Mouse (Mus musculus) adrenal gland, postnatal 36 days (tissue): ENCODE measurements around the gene Pkn1. TPM values are rescaled to one million over a fixed set of nuclear protein-coding genes. Genes with fewer than 3 reads are reported as not detected.

Source experiments
- DNase-seq, 2 experiments: peaks; one replicate each; pipeline ENCODE4 v3.0.0; 2021; ENCODE audit warnings: mixed read lengths in 1 of 2
- total RNA-seq, 2 experiments: library from RNA; stranded (reverse); gene quantifications; 2 replicates each; pipeline ENCODE4 v1.2.3; 2021

The Pkn1 gene
- total RNA-seq, 2 experiments from 2014 or later, result 98.0 to 123 TPM

DNA sequence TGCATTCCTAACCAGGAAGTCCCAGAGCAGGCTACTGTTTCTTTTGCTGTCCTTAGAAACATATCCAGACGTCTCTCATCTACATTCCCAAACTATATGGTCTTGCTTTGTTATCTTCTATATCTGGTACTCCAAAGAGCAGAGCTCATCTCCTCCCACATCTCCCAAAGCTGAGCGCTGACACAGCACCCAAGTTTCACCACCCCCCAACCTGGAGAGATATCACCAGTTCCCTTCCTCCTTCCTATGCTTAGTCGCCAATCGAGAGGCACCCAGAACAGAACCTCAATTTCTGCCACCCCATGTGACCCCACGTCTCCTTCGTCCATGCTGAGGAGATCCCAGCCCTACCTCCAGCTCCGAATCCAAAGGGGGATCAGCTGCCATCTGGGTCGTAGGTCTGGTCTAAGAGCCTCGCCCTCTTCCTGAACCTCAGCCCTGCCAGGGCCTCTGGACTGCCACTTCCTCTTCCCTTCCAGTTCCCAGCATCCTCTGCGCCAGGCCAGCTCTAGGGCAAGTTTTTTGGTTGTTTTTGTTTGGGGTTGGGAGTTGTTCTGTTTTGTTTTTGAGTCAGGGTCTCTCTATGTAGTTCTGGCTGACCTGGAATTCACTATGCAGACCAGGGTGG is 5.3 kb downstream of the Pkn1 start:
- peak; percentile 37 to 56 for DNase-seq

GRCm38 (mm10) chr8:83689264-83689663 is 9.7 kb downstream of the Pkn1 start:
- no peak for DNase-seq

DNA sequence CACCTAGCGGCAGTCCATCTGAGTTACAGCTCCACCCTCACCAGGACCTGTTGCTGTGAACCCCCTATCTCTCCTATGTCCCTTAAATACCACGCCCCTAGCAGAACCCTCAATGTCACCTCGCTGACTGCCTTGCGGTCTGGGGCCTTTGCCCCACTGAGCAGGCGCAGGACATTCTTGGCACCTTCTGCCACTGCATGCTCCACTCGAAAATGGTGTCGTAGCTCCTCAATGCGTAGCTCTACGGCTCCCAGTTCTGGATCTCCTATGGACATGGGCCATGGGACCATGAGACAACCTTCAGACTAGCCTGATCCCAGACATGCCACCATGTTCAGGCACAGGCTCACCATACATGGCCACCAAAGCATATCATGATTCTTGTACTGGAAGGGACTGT is 14.5 kb downstream of the Pkn1 start:
- no peak for DNase-seq

GRCm38 (mm10) chr8:83681099-83681498 is 17.9 kb downstream of the Pkn1 start:
- DNase-seq, result no peak

GRCm38 (mm10) chr8:83680603-83681002 is 18.4 kb downstream of the Pkn1 start:
- DNase-seq, result no peak

DNA sequence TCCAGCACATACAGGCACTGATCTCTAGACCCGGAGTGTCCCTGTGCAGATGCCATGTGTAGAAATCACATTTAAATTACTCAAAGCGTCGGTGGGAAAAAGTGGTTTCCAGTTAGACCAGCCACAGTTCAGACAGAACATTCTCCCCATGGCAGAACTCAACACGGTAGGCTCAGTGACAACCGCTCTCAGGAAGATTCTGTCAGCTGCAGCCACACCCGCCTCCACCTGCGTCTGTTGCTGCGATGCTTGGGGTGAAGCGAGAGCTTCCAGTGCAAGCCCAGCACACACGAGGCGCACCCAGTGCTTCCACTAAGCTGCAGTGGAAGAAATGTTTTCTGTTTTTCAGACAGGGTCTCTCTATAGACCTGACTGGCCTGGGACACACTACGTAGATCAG is 19.1 kb downstream of the Pkn1 start:
- DNase-seq, result no peak

- no peak for DNase-seq
Observed at GRCm38 (mm10) chr8:83674497-83674896, 24.5 kb downstream of the Pkn1 start.

GRCm38 (mm10) chr8:83672936-83673335 is 26.0 kb downstream of the Pkn1 start:
- DNase-seq, result no peak

- DNase-seq, result no peak
Observed at GRCm38 (mm10) chr8:83669013-83669412, 30.0 kb downstream of the Pkn1 start.

- peak; percentile 78 for DNase-seq
Observed at GRCm38 (mm10) chr8:83668010-83668916, 30.7 kb downstream of the Pkn1 start.

- DNase-seq, result no peak
Observed at GRCm38 (mm10) chr8:83667526-83667925, 31.5 kb downstream of the Pkn1 start.

DNA sequence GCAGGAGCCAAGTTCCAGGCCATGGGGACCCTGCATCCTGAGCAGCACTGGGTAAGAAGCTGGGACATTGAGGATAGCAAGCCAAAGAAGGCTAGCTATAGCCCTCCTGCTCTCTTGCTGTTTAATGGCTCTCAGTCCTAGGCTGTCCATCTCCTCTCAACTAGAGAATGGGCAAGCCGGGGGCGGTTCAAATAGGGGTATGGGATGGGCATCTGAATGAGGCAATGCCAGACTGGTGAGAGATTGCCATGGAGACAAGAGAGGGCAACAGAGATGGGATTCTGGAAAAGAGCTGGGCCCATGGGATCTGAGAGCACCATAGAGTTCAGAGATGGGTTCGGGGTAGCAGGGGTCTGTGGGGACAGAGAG is 32.1 kb downstream of the Pkn1 start:
- no peak for DNase-seq

DNA sequence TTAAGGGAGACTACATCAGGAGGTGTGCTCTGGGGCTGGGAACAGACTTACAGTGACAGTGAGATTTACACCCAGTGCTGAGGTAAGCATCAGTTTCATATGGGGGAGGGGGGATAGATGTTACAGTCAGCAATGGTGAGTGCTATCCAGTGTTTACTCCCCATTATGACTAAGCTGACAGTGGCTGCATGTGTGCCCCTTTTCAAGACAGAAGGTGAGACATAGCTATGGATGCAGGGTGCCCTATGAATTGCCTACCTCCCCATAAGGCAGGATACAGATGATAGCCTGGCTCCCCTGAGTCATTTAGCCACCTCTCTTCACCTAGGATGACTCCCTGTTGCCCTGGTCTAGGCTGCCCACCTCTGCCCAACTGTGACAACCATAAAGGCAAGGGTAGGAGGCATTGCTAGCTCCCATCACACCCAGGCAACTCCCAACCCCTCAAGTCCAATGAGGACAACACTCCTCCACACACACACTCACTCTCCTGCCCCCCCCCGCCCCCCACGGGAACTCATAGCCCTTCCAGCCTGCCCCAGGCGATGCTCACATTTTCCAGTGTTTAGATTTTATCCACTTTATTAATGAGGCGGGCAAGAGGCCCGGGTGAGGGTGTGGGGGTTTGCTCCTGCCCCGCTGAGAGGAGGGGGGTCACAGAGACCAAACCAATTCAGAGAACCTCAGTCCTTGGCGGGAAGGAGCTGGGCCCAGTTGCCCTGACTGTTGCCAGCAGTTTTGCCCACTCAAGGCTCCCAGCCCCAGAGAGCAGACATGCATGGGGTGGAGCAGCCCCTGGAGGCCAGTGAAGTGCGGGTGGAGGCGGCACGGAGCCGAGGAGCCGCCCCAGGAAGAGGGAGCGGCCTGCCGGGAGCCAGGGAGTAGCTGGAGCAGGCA is 32.8 kb downstream of the Pkn1 start, which contains the start of gene Ptger1:
Gene Ptger1 (plus strand): TSS at position 710 of the 897 bp plus-strand sequence.
- peak; percentile 58 to 67 for DNase-seq

- no peak for DNase-seq
Observed at GRCm38 (mm10) chr8:83664931-83665625, 33.9 kb downstream of the Pkn1 start.

GRCm38 (mm10) chr8:83664096-83664495 is 34.9 kb downstream of the Pkn1 start:
- peak; percentile 64 to 70 for DNase-seq

DNA sequence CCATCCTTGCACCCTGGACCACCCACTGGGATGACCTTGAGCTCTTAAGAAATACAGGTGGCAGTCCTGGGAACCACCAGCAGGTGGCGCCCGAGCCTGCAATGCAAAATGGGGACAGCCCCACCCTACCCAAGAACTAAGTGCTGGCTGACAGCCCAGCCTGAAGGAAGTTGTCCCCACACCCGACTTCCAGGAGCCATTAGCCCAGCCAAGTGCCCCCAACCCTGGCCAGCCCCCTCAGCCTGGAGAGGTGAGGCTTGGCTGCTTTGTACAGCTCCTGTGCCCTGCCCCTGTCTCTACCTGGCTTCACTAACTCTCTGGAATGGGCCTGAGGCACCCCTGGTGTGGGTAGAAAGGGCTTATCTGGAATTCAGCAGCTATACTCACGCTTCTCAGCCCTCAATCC is 36.6 kb downstream of the Pkn1 start:
- peak; percentile 86 to 90 for DNase-seq

DNA sequence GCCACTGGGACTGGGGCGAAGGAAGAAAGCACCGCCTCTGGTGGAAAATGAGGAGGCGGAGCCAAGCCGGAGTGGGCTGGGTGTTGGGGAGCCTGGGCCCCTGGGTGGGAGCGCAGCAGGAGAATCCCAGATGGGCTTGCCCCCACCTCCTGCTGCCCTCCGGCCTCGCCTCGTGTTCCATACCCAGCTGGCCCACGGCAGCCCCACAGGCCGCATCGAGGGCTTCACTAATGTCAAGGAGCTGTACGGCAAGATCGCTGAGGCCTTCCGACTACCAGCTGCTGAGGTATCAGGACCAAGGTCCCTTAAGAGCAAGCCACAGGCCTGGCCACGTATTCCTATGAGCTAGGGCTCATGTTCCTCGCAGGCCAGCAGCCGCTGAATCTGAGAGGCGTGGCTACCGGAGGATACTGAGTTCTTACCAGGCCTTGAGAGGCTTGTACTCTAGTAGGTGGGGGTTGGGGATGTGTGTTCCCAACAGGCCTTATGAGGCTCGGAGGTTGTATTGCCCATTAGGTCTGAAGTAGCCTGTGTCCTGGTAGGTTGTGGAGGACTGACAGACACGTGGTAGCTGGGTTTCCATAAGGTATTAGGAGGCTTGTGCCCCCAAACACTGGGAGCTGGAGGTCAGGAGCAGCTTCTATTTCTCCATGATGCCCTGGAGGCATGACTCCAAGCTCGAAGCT is 37.8 kb downstream of the Pkn1 start:
- peak in 1 of 2 experiments; percentile 51 for DNase-seq

DNA sequence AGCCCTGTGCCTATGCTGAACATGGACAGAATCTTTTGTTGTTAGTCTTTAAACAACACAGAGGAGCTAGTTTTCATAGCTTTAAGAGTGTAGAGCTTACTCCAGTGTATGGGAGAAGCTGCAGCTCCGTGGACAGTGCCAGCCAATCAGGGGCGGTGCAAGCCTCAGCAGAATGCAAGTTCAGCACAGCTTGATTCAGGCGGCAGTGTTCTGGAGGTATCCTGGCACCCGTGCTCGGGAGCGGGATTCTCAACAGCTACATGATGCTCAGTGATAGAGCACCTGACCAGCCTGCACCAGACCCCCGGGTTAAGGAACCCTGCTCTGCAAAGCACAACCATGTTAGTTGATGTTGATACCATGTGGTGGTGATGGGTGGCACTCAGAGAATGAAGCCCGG is 38.4 kb downstream of the Pkn1 start:
- no peak for DNase-seq

DNA sequence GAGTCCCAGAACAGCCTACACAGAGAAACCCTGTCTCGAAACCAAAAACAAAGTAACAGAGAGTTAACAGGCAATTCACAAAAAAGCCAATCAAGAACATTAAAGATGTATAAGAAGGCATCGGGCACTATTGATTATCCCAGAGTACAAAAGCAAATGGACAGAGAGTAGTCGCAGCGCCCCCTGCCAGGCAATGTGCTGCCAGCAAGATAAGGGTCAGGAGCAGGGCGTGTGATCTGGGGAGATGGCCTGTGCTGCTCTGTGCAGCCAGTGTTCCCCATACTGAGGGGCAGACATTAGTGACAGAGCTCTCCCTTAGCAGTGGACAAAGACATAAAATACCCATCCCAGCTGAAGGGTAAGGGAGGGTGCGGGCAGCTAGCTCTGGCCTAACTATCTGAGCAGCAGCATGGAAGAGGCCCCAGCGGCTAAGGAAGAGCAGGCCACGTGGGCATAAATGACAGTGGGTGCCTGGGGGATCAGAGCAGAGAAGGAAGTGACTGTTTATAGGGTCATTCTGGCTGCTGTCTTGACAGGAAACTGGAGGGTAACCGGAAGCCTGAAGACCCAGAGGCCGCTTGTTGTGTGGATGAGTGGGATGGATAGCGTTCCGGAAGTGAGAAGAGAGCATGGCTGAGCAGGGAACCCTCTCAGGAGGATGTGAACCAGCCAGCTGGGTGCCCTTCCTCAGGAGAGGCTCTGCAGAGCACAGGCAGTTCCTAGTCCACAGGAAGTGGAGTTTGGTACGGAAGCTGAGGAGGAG is 42.3 kb downstream of the Pkn1 start:
- peak in 1 of 2 experiments; percentile 30 for DNase-seq

DNA sequence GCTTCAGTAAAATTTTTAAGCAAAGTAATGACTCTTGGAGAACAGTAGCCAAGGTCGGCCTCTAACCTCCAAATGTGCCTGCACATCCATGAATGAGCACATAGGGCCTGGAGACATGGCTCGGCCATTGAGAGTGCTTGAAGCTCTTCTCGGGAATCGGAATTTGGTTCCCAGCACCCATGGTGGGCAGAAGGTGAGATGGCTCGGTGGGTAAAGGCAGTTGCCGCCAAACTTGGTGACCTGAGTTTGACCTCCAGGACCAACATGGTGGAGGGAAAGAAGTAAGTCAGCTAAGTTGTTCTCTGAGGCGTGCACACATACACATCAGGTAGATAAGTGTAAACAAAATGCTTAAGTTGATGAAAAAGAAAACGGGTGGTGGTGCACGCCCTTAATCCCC is 42.9 kb downstream of the Pkn1 start:
- DNase-seq, result no peak
